ENCODE assay signal across 17 mouse cellular contexts in the genomic region with DNA sequence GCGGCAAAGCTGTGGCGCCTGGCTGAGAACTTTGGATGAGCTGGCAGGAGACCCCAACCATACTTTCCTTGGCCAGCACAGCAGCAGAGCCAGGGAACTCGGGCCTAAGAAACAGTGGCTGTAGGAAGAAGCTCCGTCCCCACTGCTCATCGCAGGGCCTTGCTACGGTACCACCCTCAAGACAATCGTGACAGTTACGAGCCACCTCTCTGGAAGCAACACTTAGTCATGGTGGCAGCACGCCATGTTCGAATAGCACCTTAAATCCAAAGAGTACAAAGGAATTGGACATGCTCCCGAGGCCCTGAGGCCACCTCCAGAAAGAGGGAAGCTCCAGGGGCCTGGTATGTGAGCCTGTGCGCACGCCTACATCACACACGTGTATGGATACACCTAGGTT.
DNase-seq lines count a peak whose midpoint lies in the region; TF ChIP-seq lines count a peak whose summit lies in the region.
"Had no signal": no experiment of that assay in that cellular context is flagged by ENCODE, and none has a peak within 500 bp of the region (broad histone marks: within the 10 kb centered on the region; RNA-seq: fewer than 3 reads in every experiment).

No protein-coding gene starts in this region.

- peak overlapping the region; percentile 99 for H3K27ac ChIP-seq in layer of hippocampus, adult 2 months

- no peak overlapping the region for H3K4me3 ChIP-seq in layer of hippocampus, adult 2 months

- DNase-seq in cerebellum, adult 11-12 months, result peak; percentile 35
- DNase-seq in cerebellum, postnatal 14 days, result no peak
- DNase-seq in layer of hippocampus, adult 2 months (ENCODE audit: low spot score in 2 of 2), result no peak
- no peak for DNase-seq in layer of hippocampus, adult 11-12 months (ENCODE audit: low spot score)
- peak; percentile 74 for DNase-seq in right cerebral cortex, adult 18-20 months
- DNase-seq in right cerebral cortex, postnatal 4 days, result no peak
- DNase-seq in right cerebral cortex, postnatal 25 days, result peak; percentile 54
- DNase-seq in lung, postnatal 25 days (ENCODE audit: low spot score), result no peak
- DNase-seq: cerebellum, adult 9-11 months; gastrocnemius, postnatal 25 days; heart, postnatal 10 days; kidney, adult 18-20 months; kidney, postnatal 4 days; liver; liver, postnatal 0 days; lung, postnatal 14 days; thymus, postnatal 36 days had no signal

- TF ChIP-seq CTCF in layer of hippocampus, adult 2 months (conservative IDR thresholded peaks at IDR 0.05), result no peak

Comparison
In these comparisons a context has a peak if more than half of its experiments do, and no peak if none do; other contexts are left out.
1. DNase-seq: peak in cerebellum, adult 11-12 months (single experiment), right cerebral cortex, adult 18-20 months (single experiment) and right cerebral cortex, postnatal 25 days (single experiment); none in cerebellum, postnatal 14 days (0 of 2), layer of hippocampus, adult 2 months (0 of 2), layer of hippocampus, adult 11-12 months (single experiment), right cerebral cortex, postnatal 4 days (single experiment) and lung, postnatal 25 days (single experiment).